Mouse (Mus musculus): ENCODE measurements around the gene Wwox. TPM values are rescaled to one million over a fixed set of nuclear protein-coding genes. Genes with fewer than 3 reads are reported as not detected.

Wwox gene
- total RNA-seq, 2 experiments from 2014 or later: 4.6 to 4.8 TPM

- peak; percentile 30 to 39 for DNase-seq
- intact Hi-C loops (cut with DNase I): no loop called here
Measured at GRCm38 (mm10) chr8:114591296-114592280, 152.1 kb downstream of the Wwox start.

GRCm38 (mm10) chr8:114593424-114594157 lies 154.1 kb downstream of the Wwox start:
- DNase-seq: no peak
- intact Hi-C loops (cut with DNase I): no loop called here

- intact Hi-C loops (cut with DNase I): no loop called here
- DNase-seq: no peak
Measured at GRCm38 (mm10) chr8:114594811-114595210, 155.4 kb downstream of the Wwox start.

GRCm38 (mm10) chr8:114599555-114599954 lies 160.1 kb downstream of the Wwox start:
- intact Hi-C loops (cut with DNase I): no loop called here
- no peak for DNase-seq

GRCm38 (mm10) chr8:114600196-114600595 lies 160.7 kb downstream of the Wwox start:
- intact Hi-C loops (cut with DNase I): no loop called here
- DNase-seq: no peak

GRCm38 (mm10) chr8:114603046-114603445 lies 163.6 kb downstream of the Wwox start:
- no peak for DNase-seq

GRCm38 (mm10) chr8:114603561-114603960 lies 164.1 kb downstream of the Wwox start:
- intact Hi-C loops (cut with DNase I): no loop called here
- DNase-seq: no peak

More at GRCm38 (mm10) chr8:114603046-114603445, 163.6 kb downstream of the Wwox start:
- intact Hi-C loops (cut with DNase I): no loop called here

GRCm38 (mm10) chr8:114604315-114604714 lies 164.9 kb downstream of the Wwox start:
- intact Hi-C loops (cut with DNase I): no loop called here
- DNase-seq: no peak

GRCm38 (mm10) chr8:114605651-114606050 lies 166.2 kb downstream of the Wwox start:
- no peak for DNase-seq
- intact Hi-C loops (cut with DNase I): no loop called here

- no peak for DNase-seq
- intact Hi-C loops (cut with DNase I): no loop called here
Measured at GRCm38 (mm10) chr8:114609330-114609729, 169.9 kb downstream of the Wwox start.

- DNase-seq: no peak
- intact Hi-C loops (cut with DNase I): no loop called here
Measured at GRCm38 (mm10) chr8:114611075-114611474, 171.6 kb downstream of the Wwox start.

GRCm38 (mm10) chr8:114612091-114612490 lies 172.6 kb downstream of the Wwox start:
- no peak for DNase-seq
- intact Hi-C loops (cut with DNase I): no loop called here

- intact Hi-C loops (cut with DNase I): no loop called here
- no peak for DNase-seq
Measured at GRCm38 (mm10) chr8:114615413-114615812, 176.0 kb downstream of the Wwox start.

GRCm38 (mm10) chr8:114615908-114616307 lies 176.5 kb downstream of the Wwox start:
- DNase-seq: no peak
- intact Hi-C loops (cut with DNase I): no loop called here

GRCm38 (mm10) chr8:114618908-114619508 lies 179.6 kb downstream of the Wwox start:
- intact Hi-C loops (cut with DNase I): no loop called here
- DNase-seq: no peak

- intact Hi-C loops (cut with DNase I): no loop called here
- no peak for DNase-seq
Measured at GRCm38 (mm10) chr8:114625402-114625801, 185.9 kb downstream of the Wwox start.

GRCm38 (mm10) chr8:114626897-114627296 lies 187.4 kb downstream of the Wwox start:
- intact Hi-C loops (cut with DNase I): no loop called here
- DNase-seq: no peak

GRCm38 (mm10) chr8:114629719-114630118 lies 190.3 kb downstream of the Wwox start:
- intact Hi-C loops (cut with DNase I): no loop called here
- no peak for DNase-seq

- DNase-seq: no peak
- intact Hi-C loops (cut with DNase I): no loop called here
Measured at GRCm38 (mm10) chr8:114631087-114631486, 191.6 kb downstream of the Wwox start.

GRCm38 (mm10) chr8:114634151-114634550 lies 194.7 kb downstream of the Wwox start:
- intact Hi-C loops (cut with DNase I): no loop called here
- no peak for DNase-seq

Data from heart, postnatal 36 days (tissue).